Mouse (Mus musculus) cerebellum, adult 9-11 months (tissue): ENCODE data around the gene Snap47.
"Not testable (repeated sequence)": the region's sequence is repeated elsewhere in the genome, so short reads cannot be mapped to it uniquely, and the experiment has no call there.

Source experiments
- DNase-seq: peaks from one replicate; pipeline ENCODE4 v3.0.0; 2022

Snap47 gene

GRCm38 (mm10) chr11:59421436-59421835 lies 29.6 kb downstream of the Snap47 start:
- no peak for DNase-seq

- no peak for DNase-seq
These were observed 32.3 kb downstream of the Snap47 start for GRCm38 (mm10) chr11:59418708-59419107.

GRCm38 (mm10) chr11:59412999-59413863 lies 37.8 kb downstream of the Snap47 start:
- no peak for DNase-seq

GRCm38 (mm10) chr11:59412058-59412457 lies 38.9 kb downstream of the Snap47 start:
- no peak for DNase-seq

- no peak for DNase-seq
These were observed 40.1 kb downstream of the Snap47 start for GRCm38 (mm10) chr11:59410851-59411250.

GRCm38 (mm10) chr11:59405761-59406160 lies 45.2 kb downstream of the Snap47 start:
- DNase-seq, result no peak

- DNase-seq, result no peak
These were observed 50.1 kb downstream of the Snap47 start for GRCm38 (mm10) chr11:59400876-59401275.

- DNase-seq, result no peak
These were observed 51.2 kb downstream of the Snap47 start for GRCm38 (mm10) chr11:59399830-59400229.

- no peak for DNase-seq
These were observed 53.2 kb downstream of the Snap47 start for GRCm38 (mm10) chr11:59397536-59398371.

- no peak for DNase-seq
These were observed 56.5 kb downstream of the Snap47 start for GRCm38 (mm10) chr11:59394451-59394850.

- DNase-seq, result no peak
These were observed 57.4 kb downstream of the Snap47 start for GRCm38 (mm10) chr11:59393591-59393990.

- no peak for DNase-seq
These were observed 58.7 kb downstream of the Snap47 start for GRCm38 (mm10) chr11:59392300-59392699.

- no peak for DNase-seq
These were observed 60.5 kb downstream of the Snap47 start for GRCm38 (mm10) chr11:59390470-59390869.

- no peak for DNase-seq
These were observed 61.4 kb downstream of the Snap47 start for GRCm38 (mm10) chr11:59389617-59390016.

GRCm38 (mm10) chr11:59388806-59389205 lies 62.2 kb downstream of the Snap47 start:
- DNase-seq, result no peak

- no peak for DNase-seq
These were observed 63.5 kb downstream of the Snap47 start for GRCm38 (mm10) chr11:59387471-59387870.

GRCm38 (mm10) chr11:59385123-59385522 lies 65.9 kb downstream of the Snap47 start:
- no peak for DNase-seq

GRCm38 (mm10) chr11:59384441-59384959 lies 66.5 kb downstream of the Snap47 start:
- no peak for DNase-seq

GRCm38 (mm10) chr11:59379547-59379946 lies 71.4 kb downstream of the Snap47 start:
- no peak for DNase-seq

GRCm38 (mm10) chr11:59377999-59378398 lies 73.0 kb downstream of the Snap47 start:
- DNase-seq, result no peak

GRCm38 (mm10) chr11:59375475-59375874 lies 75.5 kb downstream of the Snap47 start, which contains the start of gene Prss38:
Prss38 (minus strand) TSS chr11:59375657.
- DNase-seq, result no peak

- DNase-seq, result no peak
These were observed 81.1 kb downstream of the Snap47 start for GRCm38 (mm10) chr11:59369848-59370247.

- DNase-seq, result not testable (repeated sequence)
These were observed 83.0 kb downstream of the Snap47 start for GRCm38 (mm10) chr11:59367955-59368354.
